In the genomic region with DNA sequence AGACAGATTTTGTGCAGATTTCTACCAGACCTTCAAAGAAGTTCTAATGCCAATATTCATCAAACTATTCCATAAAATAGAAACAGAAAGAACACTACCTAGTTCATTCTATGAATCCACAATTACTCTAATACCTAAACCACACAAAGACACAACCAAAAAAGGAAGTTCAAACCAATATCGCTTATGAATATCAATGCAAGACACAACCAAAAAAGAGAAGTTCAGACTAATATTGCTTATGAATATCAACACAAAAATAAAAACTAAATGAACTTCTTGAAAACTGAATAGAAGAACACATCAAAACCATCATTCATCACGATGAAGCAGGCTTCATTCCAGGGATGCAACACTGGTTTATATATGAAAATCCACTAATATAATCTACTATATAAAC, we compare ENCODE assay signal across 19 mouse cellular contexts.
DNase-seq lines count a peak whose midpoint lies in the region; TF ChIP-seq lines count a peak whose summit lies in the region.
"Had no signal": no experiment of that assay in that cellular context is flagged by ENCODE, and none has a peak within 500 bp of the region (broad histone marks: within the 10 kb centered on the region; RNA-seq: fewer than 3 reads in every experiment).

No protein-coding gene starts in this region.

- TF ChIP-seq POLR2A in MEL (IDR thresholded peaks at IDR 0.05; ENCODE audit: control insufficient read depth in 1 of 2, insufficient read depth in 1 of 2, low read depth in 1 of 2, low read length in 2 of 2, poor library complexity in 1 of 2): no peak

- TF ChIP-seq CTCF in MEL (IDR thresholded peaks at IDR 0.05 in 2 of 3, conservative IDR thresholded peaks at IDR 0.05 in 1 of 3; ENCODE audit: control insufficient read depth in 1 of 3, insufficient read depth in 1 of 3, low read depth in 2 of 3, low read length in 3 of 3, poor library complexity in 1 of 3, severe bottlenecking in 1 of 3): no peak

- DNase-seq in MEL (ENCODE audit: low read depth, low spot score) (peak; percentile 59), MEL-GATA-1-ER (ENCODE audit: extremely low read depth, low read depth) (peak; percentile 47)
- no peak for DNase-seq in heart, postnatal 4 days
- no peak for DNase-seq in urinary bladder, postnatal 4 days (ENCODE audit: low spot score in 2 of 2)
- DNase-seq: adrenal gland, adult 2 months; adrenal gland, adult 8-10 months; adrenal gland, postnatal 10 days; adrenal gland, postnatal 14 days; adrenal gland, postnatal 25 days; adrenal gland, postnatal 36 days; B cell, adult 2 months; cerebellum, adult 11 months; cerebellum, adult 11-12 months; cerebellum, adult 18-20 months; cerebellum, adult 2 months; cerebellum, adult 8-10 months had no signal

- H3K4me1 ChIP-seq in MEL (ENCODE audit: control insufficient read depth in 1 of 2, insufficient read depth in 2 of 2, low read length in 2 of 2): peaks cover 3 to 7% of the 10 kb centered on the region in 2 experiments; a peak in 2 of 4 replicates

- H3K27me3 ChIP-seq in MEL (ENCODE audit: control insufficient read depth in 1 of 2, insufficient read depth in 2 of 2, low read length in 2 of 2): no peaks in the 10 kb centered on the region
- H3K27me3 ChIP-seq: CH12.LX, Patski had no signal

- H3K9ac ChIP-seq in MEL (ENCODE audit: control insufficient read depth, low read depth, low read length, poor library complexity, severe bottlenecking): no peak overlapping the region

- H3K4me3 ChIP-seq in MEL (ENCODE audit: control insufficient read depth in 1 of 2, insufficient read depth in 1 of 2, low read depth in 2 of 2, low read length in 2 of 2): no peak overlapping the region

- H3K79me2 ChIP-seq in MEL (ENCODE audit: control insufficient read depth, insufficient read depth, low read length, poor library complexity): no peaks in the 10 kb centered on the region; the same call in 1 of the 2 replicates

- H3K9me3 ChIP-seq in MEL (replicated peaks; ENCODE audit: insufficient read depth, low read length): no peaks in the 10 kb centered on the region
- H3K9me3 ChIP-seq: G1E had no signal

- TF ChIP-seq RAD21 in MEL (IDR thresholded peaks at IDR 0.05; ENCODE audit: low read depth, low read length): no peak

- peak; percentile 20 to 81; a peak in 3 of 4 replicates for TF ChIP-seq EP300 in MEL (IDR thresholded peaks at IDR 0.05; ENCODE audit: low read depth in 1 of 2, low read length in 2 of 2)

- peaks cover 13% of the 10 kb centered on the region in 2 experiments for H3K36me3 ChIP-seq in MEL (ENCODE audit: control insufficient read depth in 1 of 2, insufficient read depth in 2 of 2, low read length in 2 of 2)

- no peak overlapping the region for H3K27ac ChIP-seq in MEL (ENCODE audit: control insufficient read depth, low read depth, low read length)

TF ChIP-seq in MEL, 35 proteins besides CTCF, POLR2A, EP300 and RAD21:
- peak; percentile 56 for TF ChIP-seq GATA1 (IDR thresholded peaks at IDR 0.05; ENCODE audit: low read depth, low read length)
- TF ChIP-seq NELFE (IDR thresholded peaks at IDR 0.05; ENCODE audit: low read depth, low read length): no peak
- no peak for TF ChIP-seq ETS1 (IDR thresholded peaks at IDR 0.05; ENCODE audit: low read depth, low read length)
TF ChIP-seq in MEL: peak in this region for 1.

Comparison
In these comparisons a context has a peak if more than half of its experiments do, and no peak if none do; other contexts are left out.
1. DNase-seq: peak in MEL (single experiment) and MEL-GATA-1-ER (single experiment); none in heart, postnatal 4 days (single experiment) and urinary bladder, postnatal 4 days (0 of 2).